Mouse (Mus musculus) kidney, adult 2 months (tissue): Measurements from ENCODE around the gene Brk1. TPM values are rescaled to one million over a fixed set of nuclear protein-coding genes. Genes with fewer than 3 reads are reported as not detected.

Experiments used
- DNase-seq: peaks from one replicate; pipeline ENCODE4 v3.0.0; 2021
- H3K27ac ChIP-seq: fragments of 200-500 bp; 2 replicates; pipeline ENCODE4 v1.5.1; 2012; ENCODE audit warnings: low read depth, low read length, control low read depth, inconsistent platforms; ENCODE audit not compliant: insufficient read depth
- H3K27me3 ChIP-seq: fragments of 200-500 bp; replicated peaks from 2 replicates; pipeline ENCODE4 v1.6.1; 2012; ENCODE audit warnings: mild to moderate bottlenecking, moderate library complexity, low read length, inconsistent platforms; ENCODE audit not compliant: control insufficient read depth, insufficient read depth
- H3K36me3 ChIP-seq: fragments of 200-500 bp; 2 replicates; pipeline ENCODE4 v1.6.1; 2012; ENCODE audit warnings: mild to moderate bottlenecking, moderate library complexity, low read length, inconsistent platforms; ENCODE audit not compliant: control insufficient read depth, insufficient read depth
- H3K4me1 ChIP-seq: fragments of 200-500 bp; 2 replicates; pipeline ENCODE4 v1.6.1; 2011; ENCODE audit warnings: low read length; ENCODE audit not compliant: control insufficient read depth, insufficient read depth
- H3K4me3 ChIP-seq: fragments of 200-500 bp; 2 replicates; pipeline ENCODE4 v1.5.1; 2011; ENCODE audit warnings: mild to moderate bottlenecking, low read depth, low read length, control low read depth; ENCODE audit not compliant: insufficient read depth
- CTCF ChIP-seq: fragments of 200-500 bp; conservative IDR thresholded peaks from 2 replicates; pipeline ENCODE4 v1.5.1; 2011; ENCODE audit warnings: low read depth, mild to moderate bottlenecking, control low read depth, low read length, moderate library complexity, mixed read lengths; ENCODE audit not compliant: insufficient read depth, insufficient read length
- POLR2A ChIP-seq: fragments of 200-500 bp; IDR thresholded peaks from one replicate; pipeline ENCODE4 v1.6.1; 2011; ENCODE audit warnings: low read depth, low read length, control low read depth
- WGBS: fragments of 180-500 bp; shearing (Covaris S2); methylation state at CpG from one replicate; pipeline ENCODE4 v1.1.7; 2018; 5-methylcytosine and 5-hydroxymethylcytosine counted together
- polyA plus RNA-seq: library from polyadenylated mRNA; depleted of rRNA; stranded (reverse); fragments of >200 nt; gene quantifications from 2 replicates; pipeline ENCODE4 v1.2.3, GENCODE M21; 2012; rRNA removed

The Brk1 gene
- polyA plus RNA-seq: 171 and 216 TPM in 2 replicates

- Histone ChIP-seq H3K27me3 (no peaks in the 10 kb centered on the region), H3K36me3 (no peaks in the 10 kb centered on the region), H3K4me3 (peak within 1 kb of the TSS; percentile 92), H3K4me1 (peaks cover 6% of the 10 kb centered on the region; the same call in 1 of the 2 replicates), H3K27ac (peak within 1 kb of the TSS; percentile 80)
- TF ChIP-seq POLR2A (peak; percentile 29), CTCF (peak; percentile 49)
- peak; percentile 94 for DNase-seq
- WGBS: under 1% methylated on average over 65 of the region's 65 CpGs
Measured at GRCm38 (mm10) chr6:113604432-113605223, at the start of gene Brk1. Gene Brk1, plus strand, starts transcription at chr6:113604772.

- no peaks in the 10 kb centered on the region for H3K27me3 ChIP-seq
- H3K27ac ChIP-seq: no peak overlapping the region
- no peak for DNase-seq
- H3K36me3 ChIP-seq: no peaks in the 10 kb centered on the region
- H3K4me1 ChIP-seq: no peaks in the 10 kb centered on the region
- TF ChIP-seq CTCF (no peak), POLR2A (no peak)
- no peak overlapping the region for H3K4me3 ChIP-seq
- 93% methylated on average over 6 of the region's 6 CpGs for WGBS
Measured at GRCm38 (mm10) chr6:113559736-113560135, 44.8 kb upstream of the Brk1 start.

GRCm38 (mm10) chr6:113564557-113564956 lies 40.0 kb upstream of the Brk1 start:
- peak; percentile 41 for DNase-seq
- TF ChIP-seq CTCF: no peak
- TF ChIP-seq POLR2A: no peak
- Histone ChIP-seq H3K27ac (no peak overlapping the region), H3K4me1 (no peaks in the 10 kb centered on the region), H3K27me3 (no peaks in the 10 kb centered on the region), H3K4me3 (no peak overlapping the region), H3K36me3 (no peaks in the 10 kb centered on the region)
- 57% methylated on average over 1 of the region's 1 CpGs for WGBS

DNA sequence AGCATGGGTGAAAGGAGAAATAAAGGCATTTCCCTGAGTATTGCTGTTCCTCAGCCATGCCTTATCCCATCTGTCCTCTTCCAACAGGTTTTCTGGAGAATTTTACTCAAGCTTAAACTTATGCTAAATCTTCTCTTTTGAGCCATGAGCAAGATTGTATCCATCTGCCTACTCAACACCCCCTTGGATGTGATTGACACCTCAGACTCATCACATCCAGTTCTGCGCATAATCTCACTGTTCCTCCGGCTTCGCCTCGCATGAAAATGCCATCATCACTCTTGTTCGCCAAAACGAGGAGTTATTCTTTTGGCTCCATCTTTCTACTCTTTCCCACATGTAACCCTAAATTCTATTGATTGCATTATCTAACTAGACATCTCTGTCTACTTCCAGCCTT lies 28.5 kb upstream of the Brk1 start:
- Histone ChIP-seq H3K36me3 (no peaks in the 10 kb centered on the region), H3K27me3 (no peaks in the 10 kb centered on the region), H3K4me3 (no peak overlapping the region), H3K27ac (no peak overlapping the region), H3K4me1 (no peaks in the 10 kb centered on the region)
- TF ChIP-seq CTCF: no peak
- WGBS: 98% methylated on average over 6 of the region's 6 CpGs
- no peak for DNase-seq

GRCm38 (mm10) chr6:113579306-113579705 lies 25.3 kb upstream of the Brk1 start:
- TF ChIP-seq CTCF (no peak), POLR2A (no peak)
- Histone ChIP-seq H3K36me3 (no peaks in the 10 kb centered on the region), H3K4me1 (no peaks in the 10 kb centered on the region), H3K27me3 (no peaks in the 10 kb centered on the region), H3K4me3 (no peak overlapping the region), H3K27ac (no peak overlapping the region)
- no peak for DNase-seq
- WGBS: 97% methylated on average over 3 of the region's 3 CpGs

- Histone ChIP-seq H3K36me3 (no peaks in the 10 kb centered on the region), H3K4me3 (no peak overlapping the region), H3K27me3 (no peaks in the 10 kb centered on the region), H3K4me1 (0 out of 2 replicates have a peak, but pooled peaks cover 6% of the 10 kb centered on the region), H3K27ac (no peak overlapping the region)
- no peak for DNase-seq
- TF ChIP-seq POLR2A (no peak), CTCF (no peak)
- WGBS: 85% methylated on average over 4 of the region's 4 CpGs
Measured at GRCm38 (mm10) chr6:113583023-113583422, 21.5 kb upstream of the Brk1 start.

DNA sequence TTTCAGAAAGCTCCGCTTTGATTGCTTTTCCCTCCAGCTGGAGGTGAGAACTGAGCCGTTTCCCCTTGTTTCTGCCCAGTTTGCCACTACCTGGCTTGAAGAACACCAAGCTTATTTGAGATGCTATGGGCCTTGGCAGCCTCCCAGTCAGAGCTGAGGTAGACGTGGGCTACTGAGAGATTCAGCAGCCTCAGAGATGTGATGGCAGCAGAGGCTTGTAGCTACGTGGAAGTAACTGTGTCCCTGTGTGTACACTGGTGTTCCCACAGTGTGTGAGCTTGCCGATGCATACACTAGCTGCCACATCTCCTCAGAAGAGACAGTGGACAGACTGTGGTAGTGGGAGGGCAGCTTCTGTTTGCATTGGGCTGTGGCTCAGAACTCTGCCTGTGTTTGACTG lies 19.5 kb upstream of the Brk1 start:
- no peak for TF ChIP-seq POLR2A
- no peak for TF ChIP-seq CTCF
- 91% methylated on average over 5 of the region's 5 CpGs for WGBS
- H3K4me3 ChIP-seq: no peak overlapping the region
- no peak overlapping the region for H3K27ac ChIP-seq
- 0 out of 2 replicates have a peak, but pooled peaks cover 6% of the 10 kb centered on the region for H3K4me1 ChIP-seq
- no peak for DNase-seq
- H3K36me3 ChIP-seq: no peaks in the 10 kb centered on the region
- H3K27me3 ChIP-seq: no peaks in the 10 kb centered on the region
